Mouse (Mus musculus): ENCODE data around the gene Rwdd2a.
"Not testable (repeated sequence)": the region's sequence is repeated elsewhere in the genome, so short reads cannot be mapped to it uniquely, and the experiment has no call there.

- not testable (repeated sequence) for TF ChIP-seq CTCF (IDR thresholded peaks at IDR 0.05 in 2 of 3, conservative IDR thresholded peaks at IDR 0.05 in 1 of 3; ENCODE audit: control insufficient read depth in 1 of 3, insufficient read depth in 1 of 3, low read depth in 2 of 3, low read length in 3 of 3, poor library complexity in 1 of 3, severe bottlenecking in 1 of 3); SIN3A (IDR thresholded peaks at IDR 0.05; ENCODE audit: low read length); POLR2A (IDR thresholded peaks at IDR 0.05; ENCODE audit: control insufficient read depth in 1 of 2, insufficient read depth in 1 of 2, low read depth in 1 of 2, low read length in 2 of 2, poor library complexity in 1 of 2); POLR2AphosphoS2 (IDR thresholded peaks at IDR 0.05; ENCODE audit: low read length)
Observed at GRCm38 (mm10) chr9:86594357-86594767, 22.6 kb downstream of the Rwdd2a start.
